Mouse (Mus musculus) frontal cortex, postnatal 36 days (tissue): ENCODE results near the gene Hexim2.

Experiments used
- DNase-seq, 2 experiments: peaks; one replicate each; pipeline ENCODE4 v3.0.0; 2022; ENCODE audit warnings: low spot score in 2 of 2

Gene Hexim2

DNA sequence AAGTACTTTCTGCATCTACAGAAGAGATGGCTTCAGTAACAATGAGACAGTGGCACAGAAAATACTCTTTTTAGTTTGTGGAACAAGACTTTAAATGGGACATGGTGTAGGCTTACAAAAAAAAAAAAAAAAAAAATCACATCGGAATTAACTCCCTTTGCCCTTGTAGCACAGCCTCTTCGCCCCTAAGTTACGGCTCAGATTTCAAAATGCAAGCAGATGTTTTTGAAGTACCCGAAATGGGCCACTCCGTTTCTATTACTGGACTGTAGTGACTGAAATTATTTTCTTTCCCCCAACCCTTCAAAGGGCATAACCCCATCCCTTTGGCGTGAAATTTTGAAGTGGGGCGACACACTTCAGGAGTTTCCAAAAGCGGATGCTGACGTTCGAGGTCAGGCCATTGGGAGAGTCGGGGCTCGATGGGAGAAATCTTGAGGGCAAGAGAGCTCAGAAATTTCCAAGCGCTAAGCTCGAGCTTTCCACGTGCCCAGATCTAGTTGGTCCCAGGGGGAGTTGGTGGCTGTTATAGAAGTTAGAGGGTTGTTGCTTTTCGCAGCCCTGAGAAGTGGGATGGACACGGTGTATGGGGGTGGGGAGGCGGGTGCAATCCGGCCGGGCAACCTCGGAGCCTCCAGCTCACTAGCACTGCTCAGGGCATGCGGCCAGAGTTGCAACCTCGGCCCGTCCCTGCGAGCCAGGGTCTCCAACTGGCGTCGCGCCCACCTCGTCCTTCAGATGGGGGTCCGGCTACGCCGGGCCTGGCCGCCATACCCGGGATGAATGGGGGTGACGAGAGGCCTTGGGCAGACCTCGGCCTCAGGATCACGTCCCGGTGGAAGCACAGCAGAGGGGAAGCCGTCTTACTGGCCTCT lies at the start of gene Hexim2:
Hexim2 (plus strand) TSS at position 729 of the 875 bp plus-strand sequence.
- DNase-seq = peak; percentile 60 to 64

DNA sequence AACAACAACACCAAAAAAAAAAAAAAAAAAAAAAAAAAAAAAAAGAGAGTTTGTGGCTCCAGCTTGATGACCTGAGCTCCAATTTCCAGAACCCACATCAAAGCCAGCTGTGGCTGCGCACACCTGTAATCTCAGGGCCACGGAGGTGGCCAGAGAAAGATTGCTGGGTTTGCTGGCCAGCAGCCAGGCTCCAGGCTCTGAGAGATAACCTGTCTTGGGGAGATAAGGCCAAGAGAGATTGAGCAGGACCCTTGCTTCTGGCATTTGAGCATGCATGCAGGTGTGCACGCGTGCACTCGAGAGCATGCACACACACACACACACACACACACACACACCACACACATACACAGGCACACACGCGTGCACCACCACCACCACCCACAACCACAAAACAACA lies 38.9 kb upstream of the Hexim2 start:
- DNase-seq = no peak

DNA sequence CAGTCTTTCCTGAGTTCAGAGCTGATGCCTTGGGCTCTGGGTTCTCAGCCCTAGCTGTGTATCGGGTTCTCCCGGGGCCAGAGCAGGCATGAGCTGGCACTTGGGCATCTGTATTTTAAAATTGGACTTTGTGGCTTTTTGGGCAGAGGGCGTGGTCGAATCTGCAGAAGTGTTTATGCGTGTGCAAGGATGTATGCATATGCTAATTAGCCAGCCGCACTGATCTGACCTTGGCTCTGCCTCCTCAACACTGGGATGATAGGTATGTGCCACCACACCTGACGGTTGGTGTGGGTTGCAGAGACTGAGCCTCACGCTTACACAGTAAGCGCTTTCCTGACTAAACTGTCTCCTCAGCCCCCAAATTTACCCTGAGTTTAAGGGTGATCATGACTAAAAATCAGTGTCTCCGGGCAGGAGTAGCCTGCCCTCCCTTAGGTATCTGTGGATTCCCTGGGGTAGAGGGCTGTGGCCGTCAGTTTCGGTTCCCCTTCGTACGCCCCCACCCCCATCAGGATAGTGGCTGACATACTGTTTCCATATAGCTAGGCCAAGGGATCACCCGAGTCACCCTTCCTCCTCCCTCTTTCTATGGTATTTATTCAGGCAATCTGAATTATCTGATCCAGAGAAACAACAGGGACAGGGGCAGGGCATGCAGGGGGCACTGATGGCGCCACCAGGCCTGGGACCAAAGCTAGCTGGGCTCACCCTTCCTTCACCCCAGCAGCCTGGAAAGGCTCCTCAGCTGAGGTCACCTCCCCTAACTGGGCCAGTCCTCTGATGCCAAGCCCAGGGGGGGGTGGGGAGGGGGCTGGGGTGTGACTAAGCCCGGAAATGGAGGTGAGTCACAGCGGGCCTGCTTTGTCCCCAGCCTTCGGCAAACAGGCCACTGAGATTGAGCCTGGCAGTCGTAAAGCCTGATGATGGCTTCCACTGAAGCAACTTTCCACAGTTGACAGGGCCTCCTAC lies 38.1 kb upstream of the Hexim2 start:
- no peak for DNase-seq

DNA sequence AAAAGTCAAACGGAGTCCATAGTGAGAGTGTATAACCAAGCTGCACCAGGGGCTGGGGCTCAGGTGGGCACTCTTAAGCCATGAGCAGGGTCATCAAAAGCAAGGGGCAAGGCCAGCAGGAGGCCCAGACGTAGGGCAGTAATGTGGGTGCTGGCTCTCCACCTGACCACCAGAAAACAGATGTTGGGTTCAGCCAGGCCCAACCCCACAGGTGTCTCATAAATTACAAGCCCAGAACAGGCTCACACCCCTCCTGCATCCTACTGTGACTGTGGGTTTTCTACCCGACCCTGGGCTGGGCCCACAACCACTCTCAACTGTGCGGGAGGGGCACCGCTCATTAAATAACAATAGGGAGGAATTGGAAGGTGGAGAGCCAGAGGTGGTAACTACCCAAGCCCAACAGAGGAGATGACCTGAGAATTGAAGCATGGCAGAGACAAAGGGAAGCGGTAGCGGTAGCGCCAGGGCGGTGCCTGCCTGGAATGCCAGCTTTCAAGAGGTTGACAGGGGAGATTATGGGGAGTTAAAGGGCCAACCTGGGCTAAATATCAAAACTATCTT lies 37.0 kb upstream of the Hexim2 start:
- DNase-seq = no peak

DNA sequence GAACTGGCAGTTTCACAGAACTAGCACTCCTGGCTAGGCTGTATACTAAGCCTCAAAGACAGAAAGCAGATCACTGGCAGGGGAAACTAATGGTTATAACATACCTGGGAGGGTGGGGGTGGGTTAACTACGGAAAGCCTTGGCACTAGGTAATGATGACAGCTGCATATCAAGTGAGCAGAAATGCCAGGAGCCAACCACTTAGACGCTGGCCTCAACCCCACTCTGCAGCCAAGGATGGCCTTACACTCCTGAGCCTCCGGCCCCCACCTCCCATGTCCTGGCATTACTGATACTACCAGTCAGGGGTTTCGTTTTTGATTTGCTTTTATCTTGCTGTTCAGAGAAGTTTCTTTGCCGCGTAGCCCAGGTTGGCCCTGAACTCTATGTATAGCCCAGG lies 36.4 kb upstream of the Hexim2 start:
- DNase-seq = no peak

DNA sequence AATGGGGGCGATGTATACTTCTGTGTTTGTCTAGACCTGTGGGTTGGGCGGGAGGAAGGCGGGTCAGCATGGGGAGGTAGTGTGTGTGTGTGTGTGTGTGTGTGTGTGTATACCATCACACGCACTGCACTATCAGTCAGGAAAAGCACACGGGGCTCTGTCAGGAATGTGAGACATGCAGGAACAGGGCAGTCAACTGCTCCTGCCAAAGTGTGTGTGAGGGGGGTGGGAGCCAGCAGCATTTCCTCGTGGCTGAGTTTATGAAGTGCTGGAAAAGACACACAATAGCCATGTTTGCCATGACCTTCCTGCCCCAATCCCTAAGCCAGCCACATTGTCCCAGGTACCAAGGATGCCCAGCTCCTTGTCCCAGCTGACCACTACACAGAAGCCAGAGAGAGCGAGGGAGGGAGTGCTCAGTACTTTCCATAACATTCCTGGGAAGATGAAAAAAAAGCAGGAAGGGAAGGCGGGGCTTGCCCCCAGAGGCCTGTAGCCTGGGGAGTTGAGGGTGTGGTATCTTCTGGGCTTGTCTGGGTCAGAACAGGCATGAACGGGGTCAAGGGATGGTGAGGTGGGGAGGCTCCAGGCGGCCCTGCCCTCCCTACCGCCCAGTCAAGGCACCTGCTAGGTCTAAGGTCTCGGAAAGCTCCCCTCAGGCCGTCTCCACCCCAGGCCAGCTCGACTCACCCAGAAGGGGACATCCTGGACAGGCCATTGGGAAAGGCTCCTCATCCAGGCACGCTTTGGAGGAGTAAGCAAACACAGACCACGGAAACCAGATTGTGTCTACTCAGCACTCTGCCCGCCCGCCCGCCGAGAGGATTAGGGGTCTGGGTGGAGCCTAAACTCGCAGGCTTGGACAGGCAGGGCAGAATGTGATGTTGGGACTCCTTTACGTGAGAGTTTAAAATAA lies 35.0 kb upstream of the Hexim2 start:
- no peak for DNase-seq

DNA sequence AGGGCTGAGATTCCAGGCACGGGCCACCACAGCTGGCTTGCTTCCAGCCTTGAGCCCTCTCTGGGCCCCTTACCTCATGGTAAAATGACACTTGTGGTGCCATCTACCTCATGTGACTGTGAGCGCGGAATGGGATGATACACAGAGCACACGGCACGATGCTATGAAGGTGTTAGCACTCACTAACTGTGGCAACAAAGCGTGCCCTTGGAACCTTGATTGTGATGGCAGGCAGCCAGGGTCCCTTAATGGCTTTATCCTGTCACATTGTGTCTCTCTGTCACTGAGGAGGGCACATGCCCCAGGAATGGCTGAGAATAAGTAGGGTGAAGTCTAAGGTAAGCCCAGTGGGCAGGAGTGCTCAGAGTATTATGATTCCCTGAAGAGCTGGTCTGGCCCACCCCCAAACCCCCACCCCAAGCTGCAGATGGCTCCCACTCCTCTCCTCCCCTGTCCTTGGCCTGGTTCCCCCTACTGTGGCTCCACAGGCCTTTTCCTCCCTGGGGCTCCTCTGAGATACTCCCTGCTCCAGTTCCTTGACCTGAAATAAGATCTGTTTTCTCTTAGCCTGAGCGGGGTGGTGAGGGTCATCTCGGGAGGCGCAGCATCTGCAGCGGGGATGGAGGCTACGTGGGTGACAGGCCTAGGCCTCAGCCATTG lies 33.6 kb upstream of the Hexim2 start:
- DNase-seq = no peak

DNA sequence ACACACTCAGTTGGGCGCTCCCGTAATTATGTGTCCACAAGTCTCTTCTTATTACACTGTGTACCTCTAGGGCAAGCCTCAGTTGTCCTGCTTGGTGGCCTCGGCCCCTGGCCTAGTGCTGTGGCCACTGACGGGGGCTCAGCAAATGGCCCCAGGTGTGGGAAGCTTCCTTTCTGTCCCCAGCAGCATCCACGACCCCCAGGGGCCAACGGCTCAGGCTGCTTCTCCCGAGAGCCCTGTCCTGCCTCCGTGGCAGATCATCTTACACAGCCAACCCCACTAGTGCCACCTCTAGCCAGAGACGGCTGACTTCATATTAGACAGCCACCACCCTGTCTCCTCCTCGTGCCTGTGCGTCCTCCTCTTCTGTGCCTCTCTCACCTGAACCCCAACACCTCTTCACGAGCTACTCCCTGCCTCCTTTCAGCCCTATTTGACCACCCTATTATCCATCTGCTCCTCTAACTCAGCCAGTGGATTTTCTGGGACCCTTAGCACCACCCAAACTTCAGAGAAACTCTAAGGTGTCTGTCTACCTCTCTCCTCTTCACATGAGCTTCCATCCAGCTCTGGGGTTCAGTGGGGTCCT lies 32.8 kb upstream of the Hexim2 start:
- no peak for DNase-seq

DNA sequence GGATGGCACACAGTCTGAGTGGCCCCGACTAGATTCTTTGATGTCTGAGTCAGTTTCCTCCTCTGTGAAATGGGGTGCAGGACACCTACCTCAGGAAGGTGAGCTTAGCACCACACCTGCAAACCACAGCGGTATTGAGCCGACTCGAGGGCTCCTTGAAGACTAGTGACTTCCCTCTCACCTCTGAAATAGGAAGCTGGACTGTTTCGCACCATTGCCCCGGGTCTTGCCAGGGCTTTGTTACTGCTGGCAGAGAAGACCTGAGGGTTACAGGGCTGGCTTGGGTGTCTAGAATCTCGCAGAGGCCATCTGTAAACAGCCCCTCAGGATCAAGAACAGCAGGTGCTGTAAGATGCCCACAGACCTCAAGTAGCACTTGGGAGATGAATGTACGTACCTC lies 31.9 kb upstream of the Hexim2 start:
- DNase-seq = no peak

DNA sequence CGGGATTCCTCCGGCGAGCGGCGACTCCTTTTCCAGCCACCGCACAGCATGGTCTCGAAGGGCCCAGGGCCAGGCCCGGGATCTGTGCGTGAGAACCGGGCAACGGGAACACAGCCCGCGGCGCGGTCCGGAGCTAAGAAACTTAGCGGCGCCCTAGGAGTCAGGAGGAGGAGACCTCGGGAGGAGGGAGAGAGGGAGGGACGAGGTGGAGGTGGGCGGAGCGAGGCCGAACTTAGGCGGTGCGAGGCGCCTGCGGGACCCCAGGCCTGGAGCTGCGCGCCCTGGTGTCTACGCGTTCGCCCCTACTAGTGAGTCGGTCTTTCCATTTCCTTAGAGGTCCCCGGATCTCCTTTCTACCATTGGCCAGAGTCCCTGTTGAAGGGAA lies 30.8 kb upstream of the Hexim2 start, which contains the start of the genes Plcd3 and Acbd4:
Plcd3 (minus strand) TSS at position 178 of the 385 bp plus-strand sequence.
Acbd4 (plus strand) TSS at position 202 of the 385 bp plus-strand sequence.
- peak; percentile 62 to 69 for DNase-seq

DNA sequence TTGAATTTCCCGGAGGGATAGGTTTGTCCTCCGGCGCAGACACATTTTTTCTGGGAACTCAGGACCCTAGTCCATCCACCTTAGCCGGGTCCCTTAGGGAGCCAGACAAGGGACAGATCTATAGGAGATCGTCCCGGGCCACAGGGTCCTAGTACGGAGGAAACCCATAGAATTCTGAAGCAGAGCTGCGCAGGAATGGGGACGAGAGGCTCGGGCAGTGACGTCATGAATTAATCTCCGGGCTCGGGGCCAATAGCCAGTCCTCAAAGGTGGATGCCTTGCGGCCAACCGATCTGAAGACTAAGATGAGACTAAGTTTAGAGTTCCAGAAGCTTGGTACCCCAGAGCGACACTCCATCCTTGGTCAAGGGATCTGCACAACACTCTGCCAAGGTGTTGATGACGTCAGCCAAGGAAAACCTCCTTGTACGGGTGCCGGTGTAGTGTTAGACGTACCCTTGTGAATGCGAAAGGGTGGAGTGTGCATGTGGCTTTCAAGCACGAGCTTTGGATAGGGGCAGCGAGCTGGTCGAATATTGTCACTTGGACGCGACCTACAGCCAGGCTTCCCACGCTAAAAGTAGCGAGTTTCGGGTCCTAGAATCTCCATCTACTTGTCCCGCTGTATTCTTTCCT lies 30.2 kb upstream of the Hexim2 start:
- DNase-seq = peak; percentile 77 to 84

DNA sequence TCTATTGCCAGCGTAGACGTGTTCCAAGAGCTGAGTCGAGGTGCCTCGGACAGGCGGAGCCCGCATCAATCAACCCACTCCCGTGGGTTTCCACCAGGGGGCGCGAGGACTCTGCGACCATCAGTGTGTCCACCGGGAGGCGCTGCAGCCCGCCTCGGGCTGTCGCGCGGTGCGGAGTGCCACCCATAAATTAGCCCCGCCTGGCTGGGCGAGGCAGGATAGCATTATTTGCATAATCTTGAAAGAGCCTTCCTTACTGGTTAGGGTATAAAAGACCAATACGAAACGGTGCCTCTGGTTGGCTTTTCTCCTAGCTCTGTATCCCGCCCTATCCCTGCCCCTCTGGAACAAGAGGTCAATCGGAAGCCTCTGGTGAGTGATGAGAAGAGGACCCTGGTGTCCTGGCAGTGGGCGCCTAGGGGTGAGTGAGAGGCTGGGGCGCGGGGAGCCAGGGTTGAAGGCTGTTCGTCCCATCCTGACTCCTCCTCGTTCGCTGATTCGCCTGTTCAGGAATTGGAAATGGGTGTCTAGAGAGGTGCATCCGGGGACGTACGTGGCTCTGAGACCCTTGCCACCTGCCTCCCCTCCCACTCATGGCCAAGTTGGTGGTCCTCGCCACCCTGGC lies 29.4 kb upstream of the Hexim2 start:
- DNase-seq = peak; percentile 97 to 98

DNA sequence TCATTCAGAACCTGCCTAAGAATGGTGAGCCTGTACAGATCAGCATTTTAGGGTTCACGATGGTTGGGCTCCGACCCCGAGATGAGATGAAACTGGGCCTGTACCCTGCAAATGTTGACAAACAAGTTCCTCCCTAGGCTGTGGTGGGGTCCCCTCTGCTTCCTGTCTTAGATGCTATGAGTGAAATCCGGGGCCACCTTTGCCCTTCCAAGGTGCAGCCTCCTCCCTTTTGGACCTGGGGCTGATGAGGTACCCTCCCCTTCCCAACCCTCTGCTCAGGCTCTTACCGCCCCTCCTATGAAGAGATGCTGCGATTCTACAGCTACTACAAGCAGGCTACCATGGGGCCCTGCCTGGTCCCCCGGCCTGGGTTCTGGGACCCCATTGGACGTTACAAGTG lies 28.6 kb upstream of the Hexim2 start:
- no peak for DNase-seq

DNA sequence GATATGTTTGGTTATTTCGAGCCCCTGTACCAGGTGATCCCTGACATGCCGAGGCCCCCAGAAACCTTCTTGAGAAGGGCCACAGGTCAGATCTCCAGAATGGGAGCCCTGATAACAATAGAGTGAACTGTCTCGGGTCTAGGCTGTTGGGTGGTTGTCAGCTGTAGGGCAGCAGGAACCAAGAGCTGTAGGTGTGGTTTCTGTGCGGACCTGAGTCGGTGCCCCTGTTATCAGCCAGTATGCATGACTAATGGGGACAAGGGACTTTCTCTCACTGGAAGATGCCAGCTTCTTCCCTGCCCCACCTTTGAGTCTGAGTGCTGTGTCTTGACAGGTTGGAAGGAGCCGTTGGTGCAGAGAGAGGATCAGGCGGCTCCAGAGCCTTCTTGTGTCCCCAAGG lies 27.8 kb upstream of the Hexim2 start:
- DNase-seq = no peak

DNA sequence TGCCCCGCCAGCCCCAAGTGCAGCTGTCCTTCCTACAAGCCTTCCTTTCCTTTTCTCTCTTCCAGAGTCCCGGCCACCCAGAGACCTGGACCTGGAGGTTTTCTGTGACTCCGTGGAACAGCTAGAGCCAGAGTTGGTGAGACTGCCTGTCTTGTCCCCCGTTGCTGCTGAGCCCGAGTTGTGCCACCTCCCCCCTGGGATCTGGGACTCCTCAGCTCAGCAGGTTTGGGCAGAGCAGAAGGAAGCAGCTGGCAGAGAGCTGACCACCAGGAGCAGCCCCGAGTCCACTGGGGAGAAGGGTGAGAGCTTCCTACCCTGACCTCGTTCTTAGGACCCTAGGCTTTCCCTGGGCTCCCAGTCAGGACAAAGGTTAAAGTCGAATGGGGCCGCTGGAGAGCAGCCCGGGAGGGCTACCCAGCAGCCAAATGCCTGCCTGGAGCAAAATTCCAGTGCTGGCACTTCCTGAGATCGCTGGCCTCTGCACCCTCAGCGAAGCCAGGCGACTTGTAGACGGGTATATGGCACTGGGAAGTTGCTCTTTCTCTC lies 27.0 kb upstream of the Hexim2 start:
- no peak for DNase-seq

DNA sequence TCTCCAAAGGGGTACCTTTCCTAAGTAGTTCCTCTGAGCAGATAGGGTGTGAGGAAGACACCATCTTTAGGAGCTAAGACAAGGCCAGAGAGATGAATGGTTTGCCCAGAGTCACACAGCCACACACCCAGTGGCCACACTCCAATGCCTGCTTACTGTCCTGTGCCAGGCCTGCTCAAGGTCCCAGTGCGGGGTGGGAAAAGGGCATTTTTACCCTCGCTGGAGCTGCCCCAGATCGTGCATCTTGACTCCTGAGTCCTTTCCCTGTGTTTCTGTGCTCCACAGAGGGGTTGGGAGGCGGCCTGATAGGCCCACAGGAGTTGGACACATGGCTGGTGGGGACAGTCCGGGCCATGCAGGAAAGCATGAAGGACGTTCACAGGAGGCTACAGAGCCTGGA lies 26.4 kb upstream of the Hexim2 start:
- DNase-seq = no peak

DNA sequence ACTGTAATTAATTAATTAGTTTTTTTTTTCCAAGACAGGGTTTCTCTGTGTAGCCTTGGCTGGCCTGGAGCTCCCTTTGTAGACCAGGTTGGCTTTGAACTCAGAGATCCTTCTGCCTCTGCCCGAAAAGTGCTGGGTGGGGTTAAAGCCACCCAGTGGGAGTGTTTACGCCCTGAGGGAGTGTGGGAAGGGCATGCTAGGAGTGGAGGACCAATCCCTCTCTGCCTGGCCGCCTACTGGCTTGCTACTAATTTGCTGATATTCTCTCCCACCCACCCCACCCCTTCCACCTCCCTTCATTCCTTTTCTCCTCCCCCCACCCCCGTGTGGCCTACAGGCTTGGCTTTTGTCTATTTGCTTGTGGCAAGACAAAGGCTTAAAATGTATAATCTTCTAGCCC lies 25.8 kb upstream of the Hexim2 start:
- no peak for DNase-seq

DNA sequence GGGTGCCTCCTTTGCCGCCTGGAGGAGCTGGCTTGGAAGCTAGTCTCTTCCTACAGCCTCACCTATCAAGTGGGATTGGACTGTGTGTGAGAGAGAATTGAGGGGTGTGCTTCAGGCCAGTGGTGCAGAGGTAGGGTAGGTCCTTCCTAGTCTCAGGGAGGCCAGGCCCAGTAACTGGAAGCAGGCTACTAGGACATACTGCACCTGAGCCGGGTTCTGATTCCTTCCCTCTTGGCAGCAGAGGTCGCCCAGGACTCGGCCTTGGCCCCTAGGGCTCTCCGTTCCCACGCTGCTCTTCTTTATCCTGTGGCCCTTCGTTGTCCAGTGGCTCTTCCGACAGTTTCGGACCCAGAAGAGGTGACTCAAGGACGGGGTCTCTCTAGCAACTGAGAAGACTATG lies 20.9 kb upstream of the Hexim2 start:
- DNase-seq = no peak
